Mouse (Mus musculus): ENCODE measurements at regions not wholly inside any gene's neighbourhood (a gene's known extent, or its start where the extent isn't known, plus 50 kb on each side); places are given as distances from the start of the nearest gene placed in this dataset.
A peak's percentile ranks its signal among the peaks of the same experiment; 100 is the strongest.

DNA sequence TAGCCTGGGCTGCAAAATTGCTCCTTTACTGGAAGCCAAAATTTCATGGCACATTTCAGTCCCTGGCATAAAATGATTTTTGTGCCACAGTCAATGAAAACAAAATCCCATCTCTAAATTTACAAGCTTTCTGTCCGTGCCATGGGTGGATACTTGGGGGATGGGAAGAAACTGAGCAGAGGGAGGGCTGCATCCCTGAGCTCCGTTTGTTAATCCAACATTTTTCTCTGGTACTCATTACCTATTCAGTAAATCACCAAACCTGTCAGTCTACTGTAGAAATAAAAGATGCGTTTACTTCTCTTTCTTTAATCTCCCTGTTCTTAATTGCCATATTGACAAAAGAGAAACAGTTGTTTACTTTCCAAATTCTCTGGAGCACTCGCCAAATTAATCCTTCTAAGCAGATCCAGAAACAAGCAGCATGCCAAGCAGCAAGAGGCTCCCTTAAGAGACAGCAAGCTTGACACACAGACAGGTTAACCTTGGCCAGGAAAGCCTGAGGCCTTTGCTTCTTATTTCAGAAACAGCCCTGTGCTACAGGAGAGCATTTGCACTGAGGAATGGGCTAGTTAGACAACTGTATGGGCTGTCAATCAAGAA is 326.6 kb downstream of the Nsun3 start:
- H3K4me3 ChIP-seq: no peak overlapping the region
- no peaks in the 10 kb centered on the region for H3K27me3 ChIP-seq (replicated peaks; ENCODE audit: low read depth, poor library complexity, severe bottlenecking)
- no peaks in the 10 kb centered on the region for H3K36me3 ChIP-seq (replicated peaks)
- H3K4me1 ChIP-seq: no peaks in the 10 kb centered on the region
- WGBS: 40% methylated on average over 4 of the region's 4 CpGs
- no peak overlapping the region for H3K27ac ChIP-seq (replicated peaks)
- no peak for DNase-seq (ENCODE audit: low spot score)
- no peaks in the 10 kb centered on the region for H3K9me3 ChIP-seq

DNA sequence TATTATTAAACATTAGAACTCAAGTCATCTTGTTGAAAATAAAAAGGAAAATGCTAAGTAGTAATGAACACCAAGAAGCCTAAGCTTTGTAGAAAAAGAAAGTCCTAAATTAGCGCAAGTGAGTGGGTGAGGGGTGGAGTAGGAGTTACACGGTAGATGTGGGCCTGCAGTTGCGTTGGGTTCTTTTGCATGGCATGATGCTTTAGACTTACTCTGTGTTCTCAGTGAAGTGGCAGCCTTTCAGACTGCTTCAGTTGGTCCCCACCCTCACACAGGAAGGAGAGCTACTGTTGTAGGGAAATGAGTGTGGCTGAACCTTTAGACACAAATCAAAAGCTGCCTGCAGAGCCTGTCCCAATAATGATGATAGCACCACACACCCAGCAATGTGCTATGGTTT is 336.9 kb downstream of the Nsun3 start:
- Histone ChIP-seq H3K36me3 (replicated peaks) (no peaks in the 10 kb centered on the region), H3K9me3 (no peaks in the 10 kb centered on the region), H3K4me1 (no peaks in the 10 kb centered on the region), H3K4me3 (no peak overlapping the region), H3K27ac (replicated peaks) (no peak overlapping the region), H3K27me3 (replicated peaks; ENCODE audit: low read depth, poor library complexity, severe bottlenecking) (no peaks in the 10 kb centered on the region)
- no peak for DNase-seq (ENCODE audit: low spot score)
- WGBS: 89% methylated on average over 3 of the region's 3 CpGs

GRCm38 (mm10) chr16:62447380-62447779 is 339.2 kb downstream of the Nsun3 start:
- Histone ChIP-seq H3K4me3 (no peak overlapping the region), H3K27me3 (replicated peaks; ENCODE audit: low read depth, poor library complexity, severe bottlenecking) (no peaks in the 10 kb centered on the region)
- 81% methylated on average over 3 of the region's 3 CpGs for WGBS

GRCm38 (mm10) chr16:62441197-62441596 is 345.4 kb downstream of the Nsun3 start:
- no peaks in the 10 kb centered on the region for H3K36me3 ChIP-seq (replicated peaks)
- no peak overlapping the region for H3K4me3 ChIP-seq
- H3K4me1 ChIP-seq: no peaks in the 10 kb centered on the region
- WGBS: 79% methylated on average over 4 of the region's 4 CpGs
- H3K9me3 ChIP-seq: no peaks in the 10 kb centered on the region
- DNase-seq (ENCODE audit: low spot score): no peak
- H3K27ac ChIP-seq (replicated peaks): no peak overlapping the region
- no peaks in the 10 kb centered on the region for H3K27me3 ChIP-seq (replicated peaks; ENCODE audit: low read depth, poor library complexity, severe bottlenecking)

More at GRCm38 (mm10) chr16:62447380-62447779, 339.2 kb downstream of the Nsun3 start:
- H3K36me3 ChIP-seq (replicated peaks): no peaks in the 10 kb centered on the region
- no peaks in the 10 kb centered on the region for H3K9me3 ChIP-seq
- no peak overlapping the region for H3K27ac ChIP-seq (replicated peaks)
- no peak for DNase-seq (ENCODE audit: low spot score)
- no peaks in the 10 kb centered on the region for H3K4me1 ChIP-seq

DNA sequence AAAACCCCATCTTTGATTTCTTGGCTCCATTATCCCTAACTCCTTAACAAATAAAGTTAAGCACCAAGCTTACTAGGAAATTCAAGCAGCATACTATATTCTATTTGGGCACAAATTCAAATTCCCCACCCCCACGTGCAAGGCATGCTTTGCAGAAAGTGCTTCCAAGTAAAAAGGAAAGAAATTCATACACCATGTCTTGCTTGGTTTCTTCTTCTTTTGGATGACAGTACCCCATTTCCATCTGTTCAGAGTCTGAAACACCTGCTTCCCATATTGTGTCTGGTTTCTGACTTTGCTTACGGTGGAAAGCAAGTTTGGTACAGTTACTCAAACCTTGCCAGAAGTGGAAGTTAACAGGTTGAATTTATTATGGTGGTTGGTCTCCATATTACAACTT is 353.5 kb downstream of the Nsun3 start:
- Histone ChIP-seq H3K4me1 (no peaks in the 10 kb centered on the region), H3K27ac (replicated peaks) (no peak overlapping the region), H3K36me3 (replicated peaks) (no peaks in the 10 kb centered on the region), H3K9me3 (no peaks in the 10 kb centered on the region), H3K4me3 (no peak overlapping the region), H3K27me3 (replicated peaks; ENCODE audit: low read depth, poor library complexity, severe bottlenecking) (no peaks in the 10 kb centered on the region)
- DNase-seq (ENCODE audit: low spot score): no peak
- WGBS: 88% methylated on average over 2 of the region's 2 CpGs

- whole genome bisulfite sequencing: 34% methylated on average over 1 of the region's 1 CpGs
- peak; percentile 25 for DNase-seq (ENCODE audit: low spot score)
- Histone ChIP-seq H3K4me1 (no peaks in the 10 kb centered on the region), H3K27ac (replicated peaks) (no peak overlapping the region), H3K36me3 (replicated peaks) (no peaks in the 10 kb centered on the region), H3K9me3 (no peaks in the 10 kb centered on the region), H3K27me3 (replicated peaks; ENCODE audit: low read depth, poor library complexity, severe bottlenecking) (no peaks in the 10 kb centered on the region), H3K4me3 (no peak overlapping the region)
Measured at GRCm38 (mm10) chr16:62414485-62414884, 372.1 kb downstream of the Nsun3 start.

DNA sequence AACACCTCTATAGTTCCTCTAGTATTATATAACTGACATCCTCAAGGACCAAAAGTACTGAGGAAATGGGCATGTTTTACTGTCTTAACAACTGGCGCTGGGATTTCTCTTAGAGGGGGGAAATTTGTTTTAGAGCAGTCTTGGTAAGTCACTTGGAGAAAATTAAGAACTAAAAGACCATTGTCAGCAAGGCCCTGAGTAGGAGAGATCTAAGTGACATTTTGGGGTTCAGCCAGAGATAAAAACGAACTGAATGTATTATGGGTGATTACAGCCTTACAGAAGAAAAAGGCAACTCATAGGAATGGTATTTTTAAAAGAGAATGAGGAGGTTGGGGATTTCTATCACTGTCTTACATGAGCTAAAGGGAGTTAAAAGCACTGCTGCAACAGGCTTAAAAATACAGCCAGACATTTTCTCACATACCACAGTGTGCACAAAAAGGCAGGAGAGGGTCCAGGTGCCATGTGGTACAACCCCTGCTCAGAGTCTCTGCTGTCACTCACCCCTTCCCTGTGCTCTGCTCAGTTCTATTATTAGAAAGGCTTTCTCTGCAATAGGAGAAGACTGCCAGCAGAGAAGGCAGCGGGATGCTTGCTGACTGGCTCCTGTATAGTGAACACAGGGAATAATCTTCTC is 379.0 kb downstream of the Nsun3 start:
- no peak for DNase-seq (ENCODE audit: low spot score)
- Histone ChIP-seq H3K36me3 (replicated peaks) (no peaks in the 10 kb centered on the region), H3K4me3 (no peak overlapping the region), H3K9me3 (no peaks in the 10 kb centered on the region), H3K27me3 (replicated peaks; ENCODE audit: low read depth, poor library complexity, severe bottlenecking) (no peaks in the 10 kb centered on the region), H3K4me1 (no peaks in the 10 kb centered on the region), H3K27ac (replicated peaks) (no peak overlapping the region)
- 69% methylated on average over 3 of the region's 3 CpGs for WGBS

GRCm38 (mm10) chr16:62406458-62406857 is 380.2 kb downstream of the Nsun3 start:
- no peaks in the 10 kb centered on the region for H3K27me3 ChIP-seq (replicated peaks; ENCODE audit: low read depth, poor library complexity, severe bottlenecking)
- H3K9me3 ChIP-seq: no peaks in the 10 kb centered on the region
- no peak overlapping the region for H3K27ac ChIP-seq (replicated peaks)
- WGBS: 84% methylated on average over 2 of the region's 2 CpGs
- H3K4me1 ChIP-seq: no peaks in the 10 kb centered on the region
- no peaks in the 10 kb centered on the region for H3K36me3 ChIP-seq (replicated peaks)
- H3K4me3 ChIP-seq: no peak overlapping the region
- DNase-seq (ENCODE audit: low spot score): no peak

GRCm38 (mm10) chr16:62357279-62357678 is 429.3 kb downstream of the Nsun3 start:
- no peak overlapping the region for H3K4me3 ChIP-seq
- H3K9me3 ChIP-seq: no peaks in the 10 kb centered on the region
- no peak overlapping the region for H3K27ac ChIP-seq (replicated peaks)
- no peaks in the 10 kb centered on the region for H3K4me1 ChIP-seq
- no peaks in the 10 kb centered on the region for H3K27me3 ChIP-seq (replicated peaks; ENCODE audit: low read depth, poor library complexity, severe bottlenecking)
- DNase-seq (ENCODE audit: low spot score): no peak
- H3K36me3 ChIP-seq (replicated peaks): no peaks in the 10 kb centered on the region

GRCm38 (mm10) chr16:62356349-62356748 is 430.3 kb downstream of the Nsun3 start:
- DNase-seq (ENCODE audit: low spot score): no peak
- H3K4me3 ChIP-seq: no peak overlapping the region
- no peaks in the 10 kb centered on the region for H3K36me3 ChIP-seq (replicated peaks)
- H3K27me3 ChIP-seq (replicated peaks; ENCODE audit: low read depth, poor library complexity, severe bottlenecking): no peaks in the 10 kb centered on the region
- H3K27ac ChIP-seq (replicated peaks): no peak overlapping the region
- no peaks in the 10 kb centered on the region for H3K9me3 ChIP-seq
- no peaks in the 10 kb centered on the region for H3K4me1 ChIP-seq
- WGBS: 85% methylated on average over 3 of the region's 3 CpGs

GRCm38 (mm10) chr16:62355830-62356270 is 430.8 kb downstream of the Nsun3 start:
- Histone ChIP-seq H3K9me3 (no peaks in the 10 kb centered on the region), H3K4me1 (no peaks in the 10 kb centered on the region), H3K27me3 (replicated peaks; ENCODE audit: low read depth, poor library complexity, severe bottlenecking) (no peaks in the 10 kb centered on the region), H3K36me3 (replicated peaks) (no peaks in the 10 kb centered on the region), H3K27ac (replicated peaks) (no peak overlapping the region), H3K4me3 (no peak overlapping the region)
- 57% methylated on average over 8 of the region's 8 CpGs for WGBS
- no peak for DNase-seq (ENCODE audit: low spot score)

- Histone ChIP-seq H3K9me3 (no peaks in the 10 kb centered on the region), H3K4me3 (no peak overlapping the region), H3K27ac (replicated peaks) (no peak overlapping the region), H3K36me3 (replicated peaks) (no peaks in the 10 kb centered on the region), H3K4me1 (no peaks in the 10 kb centered on the region), H3K27me3 (replicated peaks; ENCODE audit: low read depth, poor library complexity, severe bottlenecking) (no peaks in the 10 kb centered on the region)
- 65% methylated on average over 5 of the region's 5 CpGs for WGBS
- DNase-seq (ENCODE audit: low spot score): no peak
Measured at GRCm38 (mm10) chr16:62327378-62328036, 459.1 kb downstream of the Nsun3 start.
